Mouse (Mus musculus): ENCODE data around the gene Vmn2r104.

Gene Vmn2r104

DNA sequence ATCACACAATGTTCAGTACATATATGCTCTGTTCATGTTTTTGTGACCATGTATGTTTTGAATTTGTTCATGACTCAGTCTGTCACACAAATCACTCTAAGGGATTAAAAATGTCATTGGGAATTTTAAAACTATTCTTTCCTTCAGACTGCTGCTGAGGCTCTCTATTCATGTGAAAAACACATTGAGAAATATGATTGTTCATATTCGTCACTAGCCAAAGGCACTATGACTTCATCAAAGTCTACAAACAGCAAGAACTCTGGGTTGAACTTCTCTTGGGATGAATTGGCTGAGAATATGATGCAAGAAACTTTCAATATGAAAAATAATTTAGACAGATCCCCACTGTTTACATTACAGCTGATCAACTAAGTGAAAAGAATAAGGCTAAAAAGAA lies at the start of gene Vmn2r104:
TSS of gene Vmn2r104 (minus strand) at position 101 of the 400 bp plus-strand sequence.
- DNase-seq, result no peak

- DNase-seq, result no peak
These were observed 26.0 kb upstream of the Vmn2r104 start for GRCm38 (mm10) chr17:20074090-20074489.

- DNase-seq, result no peak
These were observed 23.7 kb upstream of the Vmn2r104 start for GRCm38 (mm10) chr17:20071656-20072396.
